Mouse (Mus musculus) G1E (cell line): ENCODE measurements around the gene Spr.
A peak's percentile ranks its signal among the peaks of the same experiment; 100 is the strongest.
"Not testable (repeated sequence)": the region's sequence is repeated elsewhere in the genome, so short reads cannot be mapped to it uniquely, and the experiment has no call there.

Source experiments
- CTCF ChIP-seq: IDR thresholded peaks from 2 replicates; pipeline ENCODE4 v1.5.1; 2012; ENCODE audit warnings: low read depth, low read length, inconsistent platforms, mixed read lengths
- GATA1 ChIP-seq: IDR thresholded peaks from 2 replicates; pipeline ENCODE4 v1.6.1; 2012; ENCODE audit warnings: borderline replicate concordance, low read length, inconsistent platforms, mixed read lengths

DNA sequence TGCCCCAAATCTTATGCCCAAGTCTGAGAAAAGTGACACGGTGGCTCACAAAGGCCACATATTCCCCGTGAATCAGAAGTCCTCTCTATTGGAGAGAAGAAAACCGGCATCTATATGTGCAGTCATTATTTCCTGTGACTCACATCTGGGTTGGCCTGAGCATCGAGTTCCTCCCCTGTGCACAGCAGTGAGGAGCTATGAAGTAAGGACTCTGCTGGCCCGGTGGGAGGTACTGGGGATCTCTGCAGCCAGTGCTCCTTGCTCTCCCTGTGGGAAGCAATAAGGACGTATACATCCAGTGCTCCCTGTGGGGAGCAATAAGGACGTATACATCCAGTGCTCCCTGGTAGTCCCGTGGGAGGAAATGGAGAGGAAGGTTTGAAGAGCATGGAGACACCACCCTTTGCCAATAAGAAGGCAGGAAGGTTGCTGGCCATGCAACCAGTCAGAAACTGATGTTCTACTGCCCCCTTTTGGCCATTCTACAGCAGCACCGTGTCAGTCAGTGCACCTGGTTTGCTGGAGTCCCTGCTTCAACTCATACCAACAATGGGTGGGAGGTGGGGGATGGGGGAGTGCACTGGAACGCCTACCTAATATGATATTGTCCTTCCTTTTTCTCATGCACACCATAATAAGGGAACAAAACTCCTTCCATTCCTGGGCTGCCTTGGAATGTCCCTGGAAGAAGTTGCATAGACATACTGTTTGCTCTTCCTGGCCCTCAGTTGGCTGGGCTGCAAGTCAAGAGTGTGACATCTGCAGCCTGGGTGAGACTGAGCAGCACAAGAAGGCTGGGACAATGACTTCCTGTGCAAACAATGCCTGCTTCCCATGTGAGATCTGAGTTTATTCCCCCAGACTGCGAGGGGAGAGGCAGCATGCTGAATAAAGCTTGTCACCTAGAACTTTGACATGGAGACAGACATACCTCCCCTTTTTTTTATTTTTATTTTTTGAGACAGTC is 19.7 kb downstream of the Spr start:
- TF ChIP-seq GATA1, result not testable (repeated sequence)
- peak; percentile 26; the same call in 1 of the 2 replicates for TF ChIP-seq CTCF
